Mouse (Mus musculus) left cerebral cortex, adult 9 months (tissue): ENCODE data around the gene Cpe.

ENCODE experiments used
- DNase-seq, 2 experiments: peaks; one replicate each; pipeline ENCODE4 v3.0.0; 2022; ENCODE audit warnings: low spot score in 2 of 2

Cpe gene

DNA sequence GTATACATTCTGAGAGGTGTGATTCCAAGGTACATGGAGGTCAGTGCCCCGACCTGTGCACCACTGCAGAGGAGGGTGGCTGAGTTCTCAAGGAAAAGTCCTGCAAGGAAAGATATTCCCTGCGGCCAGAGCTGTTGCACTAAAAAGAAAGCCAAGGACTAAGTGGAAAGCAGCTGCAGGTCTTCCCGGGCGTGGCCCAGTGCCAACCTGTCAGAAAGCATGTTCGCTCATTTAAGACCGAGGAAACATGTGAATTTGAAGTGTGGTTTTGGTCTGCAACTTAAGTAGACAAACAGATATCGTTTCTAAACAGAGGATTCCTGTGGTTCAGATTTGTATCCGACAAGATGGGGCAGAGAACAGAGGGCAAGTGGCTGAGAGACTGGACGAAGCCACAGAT lies 117.9 kb downstream of the Cpe start:
- no peak for DNase-seq

DNA sequence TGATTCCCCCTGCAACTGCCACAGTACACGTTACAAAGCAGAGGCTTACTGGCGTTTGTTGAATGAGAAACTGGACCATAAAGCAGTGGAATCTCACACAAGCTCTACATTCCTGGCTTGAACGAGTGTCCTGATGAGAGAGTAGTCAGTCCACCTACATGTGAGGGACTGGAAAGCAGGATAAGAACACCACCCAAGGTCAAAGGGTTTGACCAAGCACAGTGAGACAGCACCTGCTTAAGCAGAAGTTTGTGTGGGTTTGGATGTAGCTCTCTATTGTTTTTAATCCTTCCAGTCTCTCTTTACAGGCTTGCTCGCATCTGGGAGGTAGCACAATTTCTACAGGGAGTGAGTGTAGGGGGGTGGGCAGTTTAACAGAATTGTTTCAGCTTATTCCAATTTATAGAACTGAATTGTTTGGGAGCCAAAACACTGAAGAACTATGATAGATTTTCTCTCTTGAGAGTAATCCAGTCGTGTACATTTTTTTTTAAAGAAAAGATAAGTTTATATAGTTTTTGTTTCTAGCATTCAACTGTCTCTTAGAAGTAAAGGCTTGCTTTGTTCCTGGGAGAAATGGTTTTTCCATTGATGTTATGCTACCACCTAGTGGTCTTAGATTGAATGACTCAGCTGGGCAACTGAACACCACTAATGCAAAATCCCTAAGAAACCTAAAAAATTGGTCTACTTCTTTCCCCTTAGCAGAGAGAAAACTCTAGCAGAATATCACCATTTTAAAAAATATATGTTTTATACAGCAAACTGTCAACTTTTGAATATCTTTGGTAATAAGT lies 144.6 kb downstream of the Cpe start:
- peak in 1 of 2 experiments; percentile 56 for DNase-seq

DNA sequence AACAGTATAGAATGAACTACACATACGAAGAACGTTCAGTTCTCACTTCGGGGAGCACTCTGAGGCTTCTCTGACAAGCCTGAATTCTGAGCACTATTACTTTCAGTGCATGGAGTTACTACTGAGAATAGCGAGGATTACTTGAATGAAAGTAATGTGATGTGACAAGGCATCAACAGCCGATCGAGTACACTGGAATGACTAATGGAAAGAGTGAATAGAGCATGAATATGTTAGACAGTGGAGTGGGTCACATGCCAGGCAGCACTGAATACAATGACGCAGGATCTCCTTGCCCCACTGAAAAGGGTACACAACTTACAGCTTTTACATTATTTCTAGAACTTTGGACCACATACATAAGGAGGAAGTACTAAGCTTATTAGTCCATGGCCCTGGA lies 149.4 kb downstream of the Cpe start:
- no peak for DNase-seq
